Mouse (Mus musculus) cerebellum, adult 11 months (tissue): Measurements from ENCODE around the gene Ifitm6.
A peak's percentile ranks its signal among the peaks of the same experiment; 100 is the strongest.
"Not testable (repeated sequence)": the region's sequence is repeated elsewhere in the genome, so short reads cannot be mapped to it uniquely, and the experiment has no call there.

ENCODE experiments used
- DNase-seq: peaks from one replicate; pipeline ENCODE4 v3.0.0; 2022

Gene Ifitm6

DNA sequence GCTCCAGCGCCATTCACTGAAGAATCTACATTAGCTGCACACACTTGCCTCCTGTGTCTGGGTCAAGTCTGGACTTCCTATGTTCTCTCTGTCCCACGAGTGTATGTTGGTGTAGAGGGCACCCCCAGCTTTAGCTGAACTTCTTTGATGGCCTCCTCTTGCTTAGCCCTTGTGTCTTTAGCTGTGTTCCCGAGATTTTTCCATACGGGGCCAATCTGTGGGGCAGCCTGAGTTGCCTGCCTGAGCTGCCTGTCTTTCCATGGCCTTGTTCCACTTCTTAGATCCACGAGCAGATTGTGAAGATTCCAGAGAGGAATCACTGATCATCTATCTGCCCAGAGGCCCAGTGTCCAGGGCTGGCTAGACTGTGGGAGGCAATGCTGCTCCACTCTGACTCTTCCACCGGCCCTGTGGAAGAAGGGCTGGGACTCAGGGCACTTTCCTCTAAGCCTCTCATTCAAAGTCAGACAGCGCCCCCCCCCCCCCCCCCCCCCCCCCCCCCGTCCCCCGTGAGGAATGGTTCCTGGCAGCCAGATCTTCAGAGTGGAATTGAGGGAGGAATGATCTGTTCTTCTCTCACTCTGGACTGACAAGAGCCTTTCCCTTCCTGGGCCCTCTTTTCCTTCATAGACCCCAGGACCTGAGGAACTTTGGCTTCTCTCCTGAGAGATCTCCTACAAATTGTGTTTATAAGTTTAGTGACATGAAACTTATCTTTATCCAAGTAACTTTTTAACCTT, 23.3 kb upstream of the Ifitm6 start:
- no peak for DNase-seq

DNA sequence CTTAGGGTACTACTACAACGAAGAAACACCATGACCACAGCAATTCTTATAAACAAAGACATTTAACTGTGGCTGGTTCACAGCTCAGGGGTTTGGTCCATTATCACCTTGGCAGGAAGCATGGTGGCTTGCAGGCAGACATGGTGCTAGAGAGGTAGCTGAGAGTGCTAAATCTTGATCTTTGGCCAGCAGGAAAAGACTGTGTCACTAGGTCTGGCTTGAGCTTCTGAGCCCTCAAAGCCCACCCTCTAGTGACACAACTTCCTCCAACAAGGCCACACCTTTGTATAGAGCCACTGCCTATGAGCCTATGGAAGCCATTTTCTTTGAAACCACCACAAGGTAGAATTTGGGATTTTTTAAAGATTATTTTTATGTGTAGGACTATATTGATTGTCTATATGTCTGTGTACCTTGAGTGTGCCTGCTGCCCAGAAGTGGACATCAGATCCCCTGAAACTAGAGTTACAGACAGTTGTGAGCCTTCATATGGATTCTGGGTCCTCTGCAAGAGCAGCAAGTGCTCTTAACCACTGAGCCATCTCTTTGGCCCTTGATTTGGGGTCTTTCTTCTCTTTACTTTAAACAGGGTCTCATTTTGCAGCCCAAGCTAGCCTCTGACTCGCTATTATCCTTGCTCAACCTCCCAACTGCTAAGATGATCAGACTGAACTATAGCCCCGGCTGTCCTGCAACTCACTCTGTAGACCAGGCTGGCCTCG, 21.8 kb upstream of the Ifitm6 start:
- no peak for DNase-seq

DNA sequence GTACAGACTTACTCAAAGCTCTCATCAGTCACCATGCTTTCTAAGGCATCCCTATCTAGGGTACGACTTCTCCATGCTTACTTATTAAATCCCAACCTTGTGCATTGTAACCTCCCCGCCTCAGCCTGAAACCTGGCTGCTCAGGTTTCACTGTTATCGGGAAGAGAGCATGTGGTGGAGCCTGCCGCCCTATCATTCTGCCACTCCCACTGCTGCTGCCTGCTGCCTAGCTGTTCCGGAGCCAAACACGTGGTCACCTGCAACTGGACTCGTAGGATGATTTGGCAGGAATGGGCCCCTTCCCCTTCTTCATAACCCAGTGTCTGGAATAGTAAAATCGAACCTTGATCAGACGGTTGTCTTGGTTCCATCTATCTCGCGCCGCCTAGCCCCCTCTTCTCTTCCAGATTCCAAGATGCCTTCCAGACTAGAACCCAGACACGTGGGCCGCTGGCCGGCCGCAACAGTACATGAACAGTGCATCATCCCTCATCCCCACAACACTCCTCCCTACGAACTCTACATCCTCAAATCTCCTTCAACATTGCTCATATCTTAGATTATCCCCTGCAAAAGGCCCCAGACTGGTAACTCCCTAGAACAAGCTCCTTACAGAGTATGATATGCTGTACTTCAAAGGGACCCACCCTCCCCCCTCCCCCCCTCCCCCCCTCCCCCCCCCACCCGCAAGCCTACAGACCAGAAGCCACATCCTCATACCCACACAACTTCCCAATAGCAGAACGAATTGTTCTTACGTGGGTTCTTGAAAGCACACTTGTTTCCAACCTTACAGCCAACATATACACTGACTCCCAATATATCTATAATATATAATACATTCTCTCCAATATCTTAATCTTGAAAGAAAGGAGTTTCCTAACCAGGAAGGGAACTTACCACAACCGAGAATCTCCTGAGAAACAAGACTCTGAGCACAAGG, 20.6 kb upstream of the Ifitm6 start:
- DNase-seq, result no peak

DNA sequence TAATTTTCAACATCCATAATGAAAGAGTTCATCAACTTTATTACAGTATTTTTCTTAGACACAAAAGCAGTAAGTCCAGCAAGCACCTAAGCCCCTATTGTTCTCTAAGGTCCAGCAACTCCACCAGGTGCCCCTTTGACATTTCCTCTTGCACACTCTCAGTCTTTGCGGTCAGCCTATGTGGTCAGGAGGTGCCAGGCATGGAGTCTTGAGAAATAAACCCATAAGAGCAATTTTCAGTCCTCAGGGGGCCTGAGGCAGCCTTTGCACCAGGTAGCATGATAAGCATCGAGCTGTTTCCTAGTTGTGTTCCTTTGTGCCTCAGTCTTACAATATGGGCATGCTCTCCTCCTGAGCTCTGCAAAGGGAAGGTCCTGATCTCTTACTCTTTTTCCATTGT, 18.9 kb upstream of the Ifitm6 start:
- not testable (repeated sequence) for DNase-seq

DNA sequence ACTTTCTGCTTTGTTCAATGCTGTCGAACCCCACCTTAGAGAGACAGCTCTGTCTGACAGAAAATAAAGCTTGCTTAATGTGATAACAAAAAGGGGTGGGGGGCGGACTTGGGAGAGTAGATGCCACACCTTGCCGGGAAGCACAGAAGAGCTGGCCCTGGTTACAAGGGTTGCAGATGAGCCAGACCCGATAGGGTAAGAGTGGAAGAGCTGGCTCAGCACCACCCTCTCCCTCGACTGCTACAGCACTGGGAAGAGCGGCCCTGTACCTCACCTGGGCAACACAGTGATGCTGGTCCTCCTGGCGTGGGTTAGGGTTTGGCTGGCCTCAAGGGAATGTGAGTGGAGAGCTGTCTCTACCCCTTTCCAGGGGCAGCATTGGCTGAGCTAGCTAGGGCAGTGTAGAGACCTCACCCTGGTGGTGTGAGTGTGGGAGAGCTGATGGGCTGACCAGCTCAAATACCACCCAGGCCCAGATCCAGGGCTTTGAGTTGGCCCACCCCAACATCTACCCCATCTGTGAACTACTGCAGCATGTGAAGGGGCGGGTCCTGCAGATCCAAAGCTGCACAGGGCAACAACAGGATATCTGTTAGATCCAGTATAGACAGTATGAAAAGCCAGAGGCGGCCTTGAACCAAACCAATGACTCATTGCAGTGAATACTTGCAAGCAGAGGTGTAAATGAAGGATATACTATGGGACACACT, 14.9 kb upstream of the Ifitm6 start:
- no peak for DNase-seq

DNA sequence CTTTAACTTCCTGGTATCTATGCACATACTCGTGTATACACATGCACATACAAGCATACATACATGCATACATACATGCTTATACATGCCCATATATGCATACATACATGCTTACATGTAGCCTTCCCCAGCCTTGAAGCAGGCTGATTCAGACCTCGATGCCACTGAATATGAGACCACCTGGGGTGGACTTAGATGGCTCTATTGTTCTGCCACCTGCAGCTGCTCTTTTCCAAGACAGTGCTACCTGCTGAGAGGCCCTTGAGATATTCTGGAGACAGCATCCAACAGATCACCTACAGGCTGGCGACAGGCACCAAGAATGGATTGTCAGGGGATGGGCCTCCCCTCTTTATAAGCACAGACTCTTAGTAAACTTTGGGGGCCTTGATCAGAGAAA, 12.7 kb upstream of the Ifitm6 start:
- no peak for DNase-seq

DNA sequence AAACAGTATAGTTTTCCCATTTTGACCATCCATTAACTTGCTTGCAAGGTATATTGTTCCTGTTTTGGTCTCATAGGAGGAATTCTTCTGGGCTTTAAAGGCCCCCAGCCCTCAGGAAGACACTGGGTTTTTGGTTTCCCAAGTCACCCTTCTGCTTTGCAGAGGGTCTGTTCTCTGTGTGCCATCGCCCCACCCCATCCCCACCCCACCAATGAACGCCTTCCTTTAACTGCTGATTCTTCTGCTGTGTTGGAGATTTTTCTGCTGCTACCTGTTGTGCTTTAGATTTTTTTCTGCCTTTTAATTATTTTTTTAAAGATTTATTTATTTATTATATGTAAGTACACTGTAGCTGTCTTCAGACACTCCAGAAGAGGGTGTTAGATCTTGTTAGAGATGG, 11.1 kb upstream of the Ifitm6 start, which contains the start of gene Gm17387:
Gm17387 (plus strand) TSS at position 301 of the 400 bp plus-strand sequence.
- no peak for DNase-seq

DNA sequence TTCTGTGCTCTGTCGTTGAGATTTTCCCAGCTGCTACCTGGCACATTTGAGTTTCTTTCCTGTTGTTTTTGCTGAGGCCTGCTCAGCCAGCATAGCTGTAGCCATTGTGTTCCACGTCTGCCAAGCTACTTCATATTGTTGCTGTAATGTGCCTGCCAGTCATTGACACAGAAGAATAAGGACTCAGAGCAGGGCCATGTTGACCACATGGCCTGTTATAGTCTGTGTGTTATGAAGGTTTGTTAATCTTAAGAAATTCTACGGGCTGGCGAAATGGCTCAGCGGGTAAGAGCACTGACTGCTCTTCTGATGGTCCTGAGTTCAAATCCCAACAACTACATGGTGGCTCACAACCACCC, 9.0 kb upstream of the Ifitm6 start:
- no peak for DNase-seq

DNA sequence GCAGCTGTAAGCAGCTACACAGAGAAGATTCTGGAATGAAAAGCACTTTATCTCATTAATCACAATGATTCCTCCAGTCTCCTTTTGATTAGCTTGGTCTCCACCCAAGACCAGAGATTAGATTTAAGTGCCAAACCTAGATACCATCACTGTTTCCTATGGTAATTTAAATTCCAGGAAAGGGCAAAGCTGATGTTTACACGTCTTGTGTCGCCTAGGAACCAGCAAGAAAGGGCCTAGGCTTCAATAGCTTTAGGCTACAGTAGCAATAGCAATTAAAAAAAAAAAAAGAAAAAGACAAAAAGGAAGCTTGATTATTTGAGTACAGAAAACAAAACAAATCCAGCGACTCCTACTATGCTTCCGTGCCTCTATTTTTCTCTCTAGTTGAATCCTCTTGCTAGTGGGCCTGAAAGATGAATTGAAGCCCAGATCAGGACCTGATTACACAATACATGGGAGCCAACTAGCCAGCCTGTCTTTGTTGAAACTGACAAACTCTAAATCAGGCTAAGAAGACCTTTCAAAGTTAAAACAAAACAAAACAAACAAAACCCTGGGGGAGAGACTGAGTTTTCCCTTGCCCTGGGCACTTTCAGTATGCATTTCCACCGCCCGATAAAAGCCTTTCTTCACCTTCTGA, 8.5 kb upstream of the Ifitm6 start:
- no peak for DNase-seq

DNA sequence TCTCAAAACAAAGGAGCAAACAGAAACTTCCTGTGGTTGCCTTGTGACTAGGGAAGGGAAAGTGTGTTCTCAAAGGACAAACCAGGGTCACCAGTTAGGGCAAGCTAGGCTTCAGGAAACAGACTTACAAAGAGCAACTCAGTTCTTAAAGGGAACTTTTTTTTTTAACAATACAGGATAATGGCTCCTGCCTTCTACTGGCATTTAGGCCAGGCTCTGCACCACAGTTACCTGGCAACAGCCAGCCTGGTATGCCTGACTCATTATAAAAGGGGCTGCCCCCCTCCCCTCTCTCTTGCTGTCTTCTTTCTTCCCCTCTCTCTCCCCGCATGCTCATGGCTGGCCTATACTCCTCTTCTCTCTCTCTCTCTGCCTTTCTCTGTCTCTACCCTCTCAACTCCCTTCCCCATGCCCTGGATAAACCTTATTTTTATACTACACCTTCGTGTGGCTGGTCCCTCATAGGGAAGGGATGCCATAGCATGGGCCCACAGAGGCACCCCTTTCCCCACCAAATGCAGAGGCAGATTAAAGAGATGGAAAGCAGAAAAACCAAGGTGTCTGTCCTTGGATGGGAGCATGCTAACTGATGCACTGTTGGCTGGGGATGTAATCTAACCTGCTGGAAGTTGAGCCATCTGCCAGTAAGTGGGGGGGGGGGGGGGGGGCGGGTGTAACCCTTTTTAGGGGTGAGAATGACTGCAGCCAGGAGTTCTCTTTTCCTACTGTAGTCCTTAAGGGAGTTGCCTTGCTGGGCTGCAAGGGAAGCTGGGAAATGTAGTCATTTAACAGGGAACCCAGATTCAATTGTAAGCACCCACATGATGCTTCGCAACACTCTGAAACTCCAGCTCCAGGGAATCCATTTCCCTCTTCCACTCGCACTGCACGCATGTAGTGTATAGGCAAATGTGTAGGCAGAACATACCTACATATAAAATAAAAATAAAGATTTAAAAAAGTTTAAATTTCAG, 7.4 kb upstream of the Ifitm6 start:
- no peak for DNase-seq

DNA sequence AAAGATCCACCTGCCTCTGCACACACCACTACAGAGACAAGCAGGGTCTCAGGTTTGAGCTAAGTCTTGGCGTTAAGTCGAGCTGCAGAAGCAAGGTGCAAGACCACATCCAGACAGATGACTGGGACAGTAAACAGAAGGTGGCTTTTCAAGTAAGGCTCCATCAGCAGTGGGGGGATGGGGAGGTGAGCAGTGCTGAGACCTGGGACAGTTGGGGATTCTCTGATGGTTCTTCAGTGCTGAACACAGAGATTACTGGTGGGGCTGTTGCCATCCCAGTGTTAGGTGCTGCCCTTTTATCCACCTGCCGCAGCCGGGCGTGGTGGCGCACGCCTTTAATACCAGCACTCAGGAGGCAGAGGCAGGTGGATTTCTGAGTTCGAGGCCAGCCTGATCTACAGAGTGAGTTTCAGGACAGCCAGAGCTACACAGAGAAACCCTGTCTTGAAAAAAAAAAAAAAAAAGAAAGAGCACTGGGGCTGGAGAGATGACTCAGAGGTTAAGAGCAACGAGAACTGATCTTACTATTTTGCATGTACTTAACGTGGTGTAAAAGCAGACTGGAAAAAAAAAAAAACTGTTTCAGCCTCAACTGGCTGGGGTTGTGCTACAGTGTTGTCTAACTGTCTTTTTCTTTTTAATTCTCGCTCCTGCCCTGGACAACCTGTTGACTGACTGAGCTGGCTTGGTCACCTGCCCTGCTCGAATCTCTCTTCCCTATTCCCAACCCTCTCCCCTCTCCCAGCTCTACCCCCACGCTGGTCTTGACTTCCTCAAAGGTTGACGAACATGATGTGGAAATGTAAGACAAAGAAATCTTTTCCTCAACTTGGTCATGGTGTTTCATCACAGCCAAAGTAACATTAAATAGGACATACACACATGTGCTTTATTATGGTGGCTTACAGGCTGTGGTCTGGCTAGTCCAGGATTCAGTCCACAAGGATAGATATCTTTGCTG, 4.0 kb upstream of the Ifitm6 start:
- no peak for DNase-seq

DNA sequence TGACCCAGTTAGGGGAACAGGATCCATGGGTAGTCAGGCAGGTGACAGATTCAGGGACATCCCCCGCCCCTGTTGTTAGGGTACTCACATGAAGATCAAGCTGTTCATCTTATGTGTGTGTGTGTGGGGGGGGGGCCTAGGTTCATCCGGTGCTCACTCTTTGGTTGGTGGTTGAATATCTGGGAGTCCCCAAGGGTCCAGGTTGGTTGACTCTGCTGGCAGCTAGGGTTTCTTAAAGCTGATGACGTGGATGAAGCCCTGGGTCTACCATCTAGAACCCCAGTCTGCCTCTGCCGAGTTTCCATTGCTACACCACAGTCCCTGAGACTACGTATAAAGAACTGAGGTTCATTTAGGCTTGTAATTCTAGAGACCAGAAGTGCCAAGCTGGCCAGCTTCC, 1.3 kb upstream of the Ifitm6 start:
- no peak for DNase-seq

DNA sequence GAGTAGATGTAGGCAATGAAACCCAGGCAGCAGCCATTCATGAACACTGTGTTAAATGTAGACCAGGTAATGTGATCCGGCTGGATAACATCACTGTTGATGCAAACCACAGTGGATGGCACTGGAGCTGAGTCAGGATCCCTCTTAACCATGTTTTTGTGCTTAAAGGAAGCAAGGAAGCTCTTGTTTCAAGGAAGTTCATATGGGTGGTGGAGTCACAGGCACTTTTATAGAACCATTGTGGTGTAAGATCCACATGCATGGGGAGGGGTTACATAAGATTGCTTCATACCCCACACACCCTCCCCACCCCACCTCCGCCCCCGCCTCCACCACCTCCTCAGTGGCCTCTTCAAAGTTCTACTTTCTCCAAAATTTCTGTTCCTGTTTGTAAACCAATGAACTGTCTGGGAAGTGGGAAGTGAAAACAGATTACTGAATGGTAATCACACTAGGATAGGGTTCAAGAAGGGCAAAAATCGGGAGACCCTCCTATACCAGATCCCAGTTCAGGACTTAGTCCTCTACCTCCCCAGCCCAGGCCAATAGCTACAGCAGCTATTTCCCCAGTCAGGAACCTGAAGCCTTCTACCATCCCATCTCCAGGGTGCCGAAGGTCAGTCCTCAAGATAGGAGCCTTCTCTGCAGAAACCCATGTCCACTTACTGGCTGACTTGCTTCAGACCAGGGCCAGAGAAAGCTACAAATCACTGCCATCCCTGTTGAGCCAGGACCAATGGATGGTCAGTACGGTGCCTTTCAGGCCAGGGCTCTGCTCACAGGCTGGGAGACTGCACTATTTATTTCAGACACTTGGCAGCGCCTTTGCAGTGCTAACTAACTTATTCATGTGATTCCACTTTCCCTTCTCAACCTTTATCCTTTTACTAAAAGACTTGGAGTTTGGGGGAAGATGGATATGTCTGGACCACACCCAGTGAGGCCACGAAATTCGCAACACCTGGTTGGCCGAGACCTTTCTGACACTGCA, 722 bp downstream of the Ifitm6 start:
- DNase-seq, result no peak

DNA sequence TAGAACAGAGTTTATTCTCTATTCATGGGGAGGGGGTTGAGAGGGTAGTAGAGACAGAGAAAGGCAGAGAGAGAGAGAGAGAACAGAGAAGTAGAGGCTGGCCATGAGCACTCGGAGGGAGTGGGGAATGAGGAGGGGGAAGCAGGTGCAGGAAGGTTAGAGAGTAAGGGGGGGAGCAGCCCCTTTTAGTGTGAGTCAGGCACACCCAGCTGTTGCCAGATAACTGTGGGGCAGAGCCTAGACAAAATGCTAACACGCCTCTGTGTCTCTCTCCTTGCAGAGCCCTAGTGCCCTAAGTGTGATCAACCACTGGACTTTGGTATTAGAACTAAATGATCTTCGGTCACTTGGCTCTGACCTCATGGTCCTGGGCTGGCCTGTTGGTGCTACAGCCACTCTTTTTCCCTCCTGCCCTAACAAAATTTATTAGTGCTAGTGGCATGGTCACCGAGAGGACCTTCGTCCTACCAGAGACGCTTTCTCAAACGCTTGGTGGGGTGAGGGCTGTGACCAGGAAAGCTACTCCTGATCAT, 6.4 kb downstream of the Ifitm6 start:
- no peak for DNase-seq

DNA sequence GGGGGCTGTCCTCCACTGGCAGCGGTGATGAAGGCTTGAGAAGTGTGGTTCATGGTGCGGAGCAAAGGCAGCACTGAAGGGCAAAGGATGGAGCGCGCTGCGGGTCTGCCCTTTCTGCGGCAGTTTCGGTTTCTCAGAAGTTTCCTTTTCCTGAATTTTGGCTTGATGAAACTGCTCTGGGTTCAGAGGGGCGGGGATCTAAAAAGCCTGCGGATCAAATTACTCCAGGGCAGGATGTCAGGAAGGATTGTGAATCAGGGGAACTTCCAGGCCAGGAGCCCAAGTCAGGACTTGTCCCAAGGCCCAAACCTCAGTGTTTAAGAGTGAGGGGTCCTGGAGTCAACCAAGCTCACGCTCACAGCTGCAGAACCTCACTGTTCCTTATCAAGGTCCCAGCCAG, 7.1 kb downstream of the Ifitm6 start, which contains the start of gene Ifitm3:
Ifitm3 (minus strand) TSS at position 178 of the 400 bp plus-strand sequence.
- no peak for DNase-seq

DNA sequence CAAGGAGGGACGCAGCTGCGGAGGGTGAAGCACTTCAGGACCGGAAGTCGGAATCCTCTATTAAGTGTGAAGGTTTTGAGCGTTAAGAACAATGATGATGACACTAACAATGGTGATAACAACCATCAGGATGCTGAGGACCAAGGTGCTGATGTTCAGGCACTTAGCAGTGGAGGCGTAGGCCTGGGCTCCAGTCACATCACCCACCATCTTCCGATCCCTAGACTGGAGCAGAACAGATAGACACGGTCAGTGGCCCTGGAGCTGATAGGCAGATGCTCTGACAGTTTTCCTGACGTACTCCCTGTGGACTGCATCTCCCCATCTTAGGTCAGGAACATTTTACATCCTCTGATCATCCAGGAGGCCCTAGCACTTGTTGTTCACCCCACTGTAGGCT, 8.1 kb downstream of the Ifitm6 start:
- no peak for DNase-seq

DNA sequence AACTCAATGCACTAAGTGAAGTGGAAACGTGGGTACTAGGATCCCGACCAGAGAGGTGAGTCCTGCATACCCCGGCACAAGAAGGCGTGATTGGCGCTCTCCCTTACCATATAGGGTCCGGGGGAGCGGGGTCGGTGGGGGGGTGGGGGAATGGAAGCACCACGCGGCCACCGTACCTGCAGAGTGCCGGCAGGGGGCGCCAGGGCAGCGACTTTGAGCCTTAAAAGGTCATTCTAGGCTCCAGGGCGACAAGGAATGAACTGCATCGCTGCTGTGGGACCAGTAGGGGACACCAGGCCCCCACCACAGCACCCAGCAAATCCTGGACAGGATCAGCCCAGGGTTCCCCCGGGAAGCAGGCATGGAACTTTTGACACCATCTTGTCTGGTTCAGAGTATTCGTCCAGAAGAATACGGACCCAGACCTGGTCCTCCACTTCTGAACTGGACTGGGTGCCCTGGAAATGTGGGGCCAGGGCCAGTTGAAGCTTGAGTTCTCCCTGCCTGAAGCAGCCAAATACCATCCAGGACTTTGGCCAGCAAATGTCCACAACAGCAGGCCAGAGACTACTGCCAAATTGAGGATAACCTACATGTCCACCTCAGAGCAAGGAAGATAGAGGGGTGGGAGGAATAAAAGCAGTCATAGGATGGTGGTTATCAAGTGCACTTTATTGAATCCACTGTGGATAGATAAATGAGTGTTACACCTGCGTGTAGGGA, 8.6 kb downstream of the Ifitm6 start:
- DNase-seq, result peak; percentile 37
